Mouse (Mus musculus) C2C12 (cell line): ENCODE measurements at regions not wholly inside any gene's neighbourhood (a gene's known extent, or its start where the extent isn't known, plus 50 kb on each side); places are given as distances from the start of the nearest gene placed in this dataset.

ENCODE experiments used
- H3K27me3 ChIP-seq: one replicate; pipeline ENCODE4 v1.6.1; 2011; ENCODE audit not compliant: control insufficient read depth, insufficient read depth, insufficient read length
- H3K36me3 ChIP-seq: one replicate; pipeline ENCODE4 v1.6.1; 2011; ENCODE audit not compliant: control insufficient read depth, insufficient read depth
- H3K4me3 ChIP-seq: one replicate; pipeline ENCODE4 v1.5.1; 2011; ENCODE audit warnings: mild to moderate bottlenecking, control low read depth; ENCODE audit not compliant: poor library complexity, insufficient read depth, severe bottlenecking
- H3K79me2 ChIP-seq: one replicate; pipeline ENCODE4 v1.6.1; 2011; ENCODE audit not compliant: control insufficient read depth, insufficient read depth
- H3K79me3 ChIP-seq: one replicate; pipeline ENCODE4 v1.6.1; 2011; ENCODE audit warnings: low read depth, control low read depth
- H3ac ChIP-seq: one replicate; pipeline ENCODE3; 2011; ENCODE audit warnings: low read depth; ENCODE audit not compliant: control insufficient read depth, insufficient read length
- CEBPB ChIP-seq: IDR thresholded peaks from one replicate; pipeline ENCODE4 v1.6.1; 2011; ENCODE audit warnings: low read depth, mild to moderate bottlenecking, control low read depth, moderate library complexity
- CTCF ChIP-seq: IDR thresholded peaks from one replicate; pipeline ENCODE4 v1.5.1; 2011; ENCODE audit not compliant: control insufficient read depth, insufficient read depth, insufficient read length
- FOSL1 ChIP-seq: IDR thresholded peaks from one replicate; pipeline ENCODE4 v1.8.0; 2011; ENCODE audit warnings: mild to moderate bottlenecking, low read length; ENCODE audit not compliant: poor library complexity, insufficient read depth, severe bottlenecking
- MAX ChIP-seq: IDR thresholded peaks from one replicate; pipeline ENCODE4 v1.6.1; 2011; ENCODE audit warnings: mild to moderate bottlenecking, control low read depth
- MYOD1 ChIP-seq: IDR thresholded peaks from one replicate; pipeline ENCODE4 v1.6.1; 2011; ENCODE audit warnings: low read depth; ENCODE audit not compliant: control insufficient read depth, insufficient read length
- MYOG ChIP-seq: IDR thresholded peaks from one replicate; pipeline ENCODE4 v1.6.1; 2011; ENCODE audit not compliant: control insufficient read depth, insufficient read length; ENCODE audit errors: extremely low read depth
- USF1 ChIP-seq: IDR thresholded peaks from one replicate; pipeline ENCODE4 v1.6.1; 2011; ENCODE audit warnings: low read depth, mild to moderate bottlenecking, control low read depth, moderate library complexity

DNA sequence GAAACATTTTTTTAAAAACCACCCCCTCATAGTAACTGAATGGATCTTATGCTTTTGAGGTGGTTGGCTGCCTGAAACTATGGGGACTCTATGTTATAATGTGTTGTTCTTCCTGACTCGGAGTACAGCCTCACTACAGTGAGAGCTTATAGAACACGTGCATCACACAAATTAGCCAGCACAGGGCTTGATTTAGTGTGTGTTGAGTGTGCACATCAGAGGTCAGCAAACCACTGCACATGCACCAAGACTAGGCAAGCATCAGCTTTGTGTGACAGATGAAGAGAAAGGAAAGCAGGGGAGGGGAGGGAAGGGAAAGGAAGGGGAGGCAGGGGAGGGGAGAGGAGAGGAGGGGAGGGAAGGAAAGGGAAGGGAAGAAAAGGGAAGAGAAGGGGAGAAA lies 422.9 kb upstream of the Smim15 start:
- H3K4me3 ChIP-seq: no peak overlapping the region
- no peaks in the 10 kb centered on the region for H3K36me3 ChIP-seq
- H3K79me3 ChIP-seq: no peaks in the 10 kb centered on the region
- no peak for TF ChIP-seq FOSL1
- TF ChIP-seq MYOD1: no peak
- no peak for TF ChIP-seq CEBPB
- TF ChIP-seq USF1: no peak
- TF ChIP-seq MYOG: no peak
- TF ChIP-seq CTCF: no peak
- TF ChIP-seq MAX: no peak
- H3K79me2 ChIP-seq: no peaks in the 10 kb centered on the region
- no peaks in the 10 kb centered on the region for H3K27me3 ChIP-seq
- no peak overlapping the region for H3ac ChIP-seq

DNA sequence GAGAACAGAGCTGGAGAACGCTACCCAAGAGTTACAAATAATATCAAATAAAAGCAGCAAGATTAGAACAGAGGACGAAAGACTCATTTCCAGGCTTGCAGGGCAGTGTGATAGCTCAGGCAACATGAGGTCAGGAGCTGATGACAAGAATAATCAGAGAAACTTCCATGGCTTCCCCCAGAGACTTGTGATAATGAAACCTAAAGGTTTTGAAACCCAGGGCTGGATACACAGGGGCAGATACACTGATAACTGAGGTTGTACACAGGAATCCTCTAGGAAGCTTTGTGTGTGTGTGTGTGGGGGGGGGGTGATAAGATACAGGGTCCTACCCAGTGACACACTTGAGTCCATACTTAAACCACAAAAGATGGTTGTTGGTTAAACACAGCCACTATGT lies 423.4 kb upstream of the Smim15 start:
- Histone ChIP-seq H3ac (no peak overlapping the region), H3K27me3 (no peaks in the 10 kb centered on the region), H3K36me3 (no peaks in the 10 kb centered on the region), H3K4me3 (no peak overlapping the region), H3K79me3 (no peaks in the 10 kb centered on the region), H3K79me2 (no peaks in the 10 kb centered on the region)
- TF ChIP-seq FOSL1 (no peak), CTCF (no peak), MYOD1 (no peak), CEBPB (no peak), USF1 (no peak), MYOG (no peak)

DNA sequence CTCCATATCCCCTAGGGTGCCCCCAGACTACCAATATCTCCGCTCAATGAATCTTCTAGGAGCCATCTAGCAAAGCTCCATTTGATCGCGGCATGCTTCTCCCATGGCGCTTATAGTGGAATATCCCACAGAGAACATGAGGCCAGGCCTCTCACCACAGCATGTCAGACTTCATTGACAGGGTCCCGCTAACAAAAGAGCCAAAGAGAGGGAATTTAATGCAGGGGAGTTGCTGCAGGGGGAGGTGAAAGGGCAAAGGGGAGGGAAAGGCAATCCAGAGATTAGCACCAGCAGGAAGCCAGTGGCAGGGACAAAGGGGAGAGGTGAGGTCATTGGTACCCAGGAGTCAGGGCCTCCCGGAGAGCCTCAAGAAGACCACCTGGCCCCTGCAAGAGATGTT lies 424.0 kb upstream of the Smim15 start:
- no peak for TF ChIP-seq USF1
- no peak for TF ChIP-seq FOSL1
- no peak for TF ChIP-seq CEBPB
- no peak for TF ChIP-seq MAX
- TF ChIP-seq CTCF: no peak
- no peak overlapping the region for H3ac ChIP-seq
- no peak overlapping the region for H3K4me3 ChIP-seq
- no peaks in the 10 kb centered on the region for H3K36me3 ChIP-seq
- no peaks in the 10 kb centered on the region for H3K79me3 ChIP-seq
- H3K79me2 ChIP-seq: no peaks in the 10 kb centered on the region
- no peaks in the 10 kb centered on the region for H3K27me3 ChIP-seq

DNA sequence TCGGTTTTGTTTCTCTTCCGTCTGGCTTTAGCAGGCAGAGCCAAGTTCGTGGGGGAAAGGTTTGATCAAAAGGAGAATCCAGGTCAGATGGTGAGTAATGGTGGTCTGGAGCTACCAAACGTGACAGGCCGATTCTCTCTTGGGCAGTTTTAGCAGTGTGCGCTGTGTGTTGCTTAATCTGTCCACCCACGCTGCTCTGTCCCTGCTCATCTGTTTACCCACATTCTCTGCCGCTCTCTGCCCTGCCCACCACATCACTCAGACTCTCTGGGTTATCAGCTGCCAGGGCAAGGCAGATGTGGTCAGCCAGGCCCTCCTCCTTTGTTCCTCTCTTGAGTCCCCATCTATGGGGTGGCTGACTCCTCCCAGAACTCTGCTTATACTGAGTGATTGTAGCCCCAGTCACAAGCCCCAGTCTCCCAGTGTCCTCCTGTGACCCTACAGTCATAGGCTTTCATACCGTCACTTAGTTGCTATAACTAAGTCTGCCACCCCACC lies 424.8 kb upstream of the Smim15 start:
- TF ChIP-seq MYOD1 (no peak), MAX (no peak), USF1 (no peak), CTCF (no peak), MYOG (no peak), CEBPB (no peak), FOSL1 (no peak)
- H3K79me2 ChIP-seq: no peaks in the 10 kb centered on the region
- no peak overlapping the region for H3K4me3 ChIP-seq
- no peaks in the 10 kb centered on the region for H3K36me3 ChIP-seq
- H3K27me3 ChIP-seq: no peaks in the 10 kb centered on the region
- H3ac ChIP-seq: no peak overlapping the region
- no peaks in the 10 kb centered on the region for H3K79me3 ChIP-seq

DNA sequence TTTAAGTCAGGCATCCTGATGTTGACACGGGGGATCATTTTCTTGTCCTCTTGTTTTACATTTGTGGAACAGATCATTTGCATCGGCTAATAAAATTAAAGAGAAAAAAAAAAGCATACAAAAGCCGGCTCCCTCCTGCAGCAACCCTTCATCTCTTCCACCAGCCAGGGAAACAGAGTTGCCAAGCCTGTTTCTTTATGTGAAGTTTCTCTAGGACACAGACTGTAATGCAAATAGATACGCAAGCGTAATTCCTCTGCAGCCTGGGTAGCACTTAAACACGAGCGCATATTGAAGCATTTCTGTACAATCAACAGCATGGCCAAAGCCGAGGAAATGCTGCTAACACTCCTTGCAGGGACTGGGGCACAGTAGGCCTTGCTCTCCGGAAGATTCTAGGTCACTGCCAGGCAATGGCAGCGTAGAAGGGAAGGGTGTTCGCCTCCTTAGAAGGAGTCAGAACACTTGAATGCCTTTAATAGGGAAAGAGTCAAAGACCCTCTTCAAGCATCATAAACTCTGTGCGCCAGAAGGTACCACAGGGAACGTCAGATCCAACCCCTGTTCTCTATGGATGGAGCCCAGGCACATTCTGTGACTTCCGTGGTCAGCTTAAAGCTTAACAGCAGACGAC lies 425.3 kb upstream of the Smim15 start:
- Histone ChIP-seq H3K27me3 (no peaks in the 10 kb centered on the region), H3K4me3 (no peak overlapping the region), H3K36me3 (no peaks in the 10 kb centered on the region), H3K79me2 (no peaks in the 10 kb centered on the region), H3ac (no peak overlapping the region), H3K79me3 (no peaks in the 10 kb centered on the region)
- TF ChIP-seq USF1 (no peak), MYOD1 (no peak), MYOG (no peak), MAX (no peak), FOSL1 (no peak), CEBPB (no peak), CTCF (no peak)

DNA sequence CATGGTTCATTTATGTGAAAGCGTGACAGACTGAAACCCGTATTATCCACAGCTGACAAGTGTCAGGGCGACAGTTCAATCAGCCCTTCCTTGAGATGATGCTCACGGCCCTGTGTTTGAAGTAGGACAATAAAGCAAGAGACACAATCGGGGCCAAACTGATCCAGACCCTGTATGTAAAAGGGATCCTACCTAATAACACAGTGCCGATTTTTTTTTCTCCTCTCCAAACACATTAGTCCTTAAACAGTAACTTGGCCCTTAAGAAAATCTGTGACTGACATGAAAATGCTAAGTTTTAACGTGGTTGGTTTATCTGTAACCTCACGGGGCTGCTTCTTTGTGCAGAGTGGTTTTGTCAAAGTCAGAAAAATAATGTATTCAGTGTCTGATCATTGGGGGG lies 425.9 kb upstream of the Smim15 start:
- Histone ChIP-seq H3K36me3 (no peaks in the 10 kb centered on the region), H3ac (no peak overlapping the region), H3K79me3 (no peaks in the 10 kb centered on the region), H3K4me3 (no peak overlapping the region), H3K27me3 (no peaks in the 10 kb centered on the region), H3K79me2 (no peaks in the 10 kb centered on the region)
- no peak for TF ChIP-seq MYOG
- TF ChIP-seq USF1: no peak
- TF ChIP-seq CTCF: no peak
- TF ChIP-seq MAX: no peak
- TF ChIP-seq MYOD1: no peak
- TF ChIP-seq CEBPB: no peak
- TF ChIP-seq FOSL1: no peak
